Mouse (Mus musculus): Measurements from ENCODE around the gene Nectin2. TPM values are rescaled to one million over a fixed set of nuclear protein-coding genes. Genes with fewer than 3 reads are reported as not detected.

Nectin2 gene
- polyA plus RNA-seq, 1 experiment from 2014 or later: 131 TPM

DNA sequence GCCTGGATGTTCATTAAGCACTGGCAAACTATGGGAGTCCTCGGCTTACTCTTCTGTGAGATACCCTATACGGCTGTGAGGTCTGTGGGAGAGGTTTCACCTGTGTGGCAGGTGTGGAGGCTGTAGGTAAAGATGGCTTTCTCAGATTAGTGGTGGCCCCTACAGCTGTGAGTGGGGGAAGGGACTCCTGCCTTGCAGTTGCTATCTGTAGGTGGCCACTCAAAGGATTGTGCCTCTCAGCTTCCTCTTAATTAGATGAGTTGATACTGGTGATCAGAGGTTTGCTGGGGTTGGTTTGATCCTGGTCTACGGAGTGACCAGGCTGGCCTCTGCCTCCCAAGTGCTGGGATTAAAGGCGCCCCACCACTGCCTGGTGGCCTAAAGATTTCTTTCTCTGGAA is 45.8 kb downstream of the Nectin2 start:
- 82% methylated on average over 4 of the region's 4 CpGs for WGBS
- Histone ChIP-seq H3K9ac (ENCODE audit: low read length) (no peak overlapping the region), H3K4me3 (ENCODE audit: low read length) (no peak overlapping the region), H3K36me3 (ENCODE audit: control insufficient read depth, insufficient read depth, low read length) (peaks cover 19% of the 10 kb centered on the region), H3K27me3 (ENCODE audit: control insufficient read depth, insufficient read depth, low read depth, low read length) (no peaks in the 10 kb centered on the region), H3K27ac (ENCODE audit: low read length) (no peak overlapping the region), H3K4me2 (ENCODE audit: low read depth, low read length) (no peak overlapping the region), H3K4me1 (replicated peaks; ENCODE audit: control insufficient read depth, insufficient read depth, low read length) (peaks cover 4% of the 10 kb centered on the region), H3K9me3 (ENCODE audit: control insufficient read depth, low read length) (no peaks in the 10 kb centered on the region)
- no peak for ATAC-seq (ENCODE audit: low read depth)

DNA sequence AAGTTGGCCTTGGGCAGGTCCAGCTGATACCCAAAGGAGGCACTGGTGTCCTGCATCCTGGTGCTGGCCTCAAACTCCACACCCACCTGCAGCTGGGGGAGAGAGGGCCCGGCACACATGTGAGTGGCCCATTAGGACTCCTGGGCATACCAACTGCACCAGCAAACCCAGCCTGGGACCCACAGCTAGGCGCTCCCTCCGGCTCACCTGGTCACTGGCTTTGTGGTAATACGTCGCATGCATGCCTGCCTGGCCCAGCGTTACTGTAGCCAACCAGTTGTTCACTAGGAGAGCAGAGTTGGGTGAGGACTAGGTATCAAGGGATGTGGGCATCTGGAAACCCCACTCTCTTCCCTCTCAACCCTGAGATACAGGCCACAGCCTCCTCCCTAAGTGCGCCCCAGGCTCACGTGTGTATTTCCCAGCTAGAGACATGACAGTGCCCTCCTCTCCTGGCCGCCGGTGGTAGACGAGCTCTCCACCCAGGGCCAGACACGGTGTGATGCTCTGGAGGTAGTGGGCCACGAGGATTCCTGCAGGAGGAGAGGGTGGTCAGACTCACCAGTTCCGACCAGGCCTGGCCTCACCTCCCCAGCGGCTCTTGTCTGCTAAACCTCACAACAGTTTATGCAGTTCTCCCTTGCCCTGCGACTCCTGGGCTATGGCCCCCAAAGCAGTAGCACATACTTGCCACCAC is 47.3 kb downstream of the Nectin2 start:
- no peaks in the 10 kb centered on the region for H3K27me3 ChIP-seq (ENCODE audit: control insufficient read depth, insufficient read depth, low read depth, low read length)
- no peak overlapping the region for H3K4me2 ChIP-seq (ENCODE audit: low read depth, low read length)
- peaks cover 13% of the 10 kb centered on the region for H3K4me1 ChIP-seq (replicated peaks; ENCODE audit: control insufficient read depth, insufficient read depth, low read length)
- H3K27ac ChIP-seq (ENCODE audit: low read length): no peak overlapping the region
- no peak overlapping the region for H3K4me3 ChIP-seq (ENCODE audit: low read length)
- H3K9ac ChIP-seq (ENCODE audit: low read length): no peak overlapping the region
- ATAC-seq (ENCODE audit: low read depth): no peak
- no peaks in the 10 kb centered on the region for H3K9me3 ChIP-seq (ENCODE audit: control insufficient read depth, low read length)
- 87% methylated on average over 16 of the region's 16 CpGs for WGBS
- H3K36me3 ChIP-seq (ENCODE audit: control insufficient read depth, insufficient read depth, low read length): peaks cover 11% of the 10 kb centered on the region

DNA sequence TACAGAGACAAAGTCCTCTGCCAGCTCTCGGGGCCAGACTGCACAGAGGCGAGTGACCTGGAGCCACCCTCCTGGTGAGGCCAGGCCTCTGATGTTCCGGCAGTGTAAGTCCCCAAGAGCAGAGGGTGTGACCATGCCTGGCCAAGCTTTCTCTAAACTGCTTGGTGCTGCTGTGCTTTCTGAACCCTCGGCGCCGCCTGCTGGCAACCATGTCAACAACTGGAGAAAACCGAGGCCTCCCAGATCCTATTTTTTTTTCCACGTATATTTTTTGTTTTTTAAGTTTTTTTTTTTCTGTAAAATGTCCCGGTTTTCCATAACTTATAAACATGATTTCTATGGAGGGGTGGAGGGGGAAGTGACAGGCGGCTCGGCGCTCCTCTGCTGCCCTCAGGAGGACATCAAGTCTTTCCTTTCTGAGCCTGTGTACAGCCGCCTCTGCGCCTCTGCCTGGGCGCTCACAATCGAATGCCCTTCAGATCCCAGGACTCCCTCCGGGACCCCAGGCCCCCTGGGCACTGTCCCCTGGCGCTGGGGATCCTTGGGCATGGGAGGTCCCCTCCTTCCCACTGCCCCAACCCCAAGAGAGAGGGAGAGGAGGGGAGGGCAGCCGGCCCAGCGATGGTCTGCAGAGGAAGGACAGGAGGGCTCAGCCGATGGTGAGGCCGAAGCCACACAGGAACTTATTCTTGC is 49.1 kb downstream of the Nectin2 start:
- H3K9ac ChIP-seq (ENCODE audit: low read length): peak overlapping the region; percentile 49; the same call in 1 of the 2 replicates
- no peak overlapping the region for H3K4me2 ChIP-seq (ENCODE audit: low read depth, low read length)
- H3K36me3 ChIP-seq (ENCODE audit: control insufficient read depth, insufficient read depth, low read length): peaks cover 15% of the 10 kb centered on the region
- peaks cover 4% of the 10 kb centered on the region; the same call in 1 of the 2 replicates for H3K9me3 ChIP-seq (ENCODE audit: control insufficient read depth, low read length)
- ATAC-seq (ENCODE audit: low read depth): peak; percentile 70
- WGBS: 29% methylated on average over 22 of the region's 22 CpGs
- H3K27ac ChIP-seq (ENCODE audit: low read length): peak overlapping the region; percentile 37; the same call in 1 of the 2 replicates
- H3K27me3 ChIP-seq (ENCODE audit: control insufficient read depth, insufficient read depth, low read depth, low read length): no peaks in the 10 kb centered on the region
- no peak overlapping the region for H3K4me3 ChIP-seq (ENCODE audit: low read length)
- peaks cover 13% of the 10 kb centered on the region for H3K4me1 ChIP-seq (replicated peaks; ENCODE audit: control insufficient read depth, insufficient read depth, low read length)

DNA sequence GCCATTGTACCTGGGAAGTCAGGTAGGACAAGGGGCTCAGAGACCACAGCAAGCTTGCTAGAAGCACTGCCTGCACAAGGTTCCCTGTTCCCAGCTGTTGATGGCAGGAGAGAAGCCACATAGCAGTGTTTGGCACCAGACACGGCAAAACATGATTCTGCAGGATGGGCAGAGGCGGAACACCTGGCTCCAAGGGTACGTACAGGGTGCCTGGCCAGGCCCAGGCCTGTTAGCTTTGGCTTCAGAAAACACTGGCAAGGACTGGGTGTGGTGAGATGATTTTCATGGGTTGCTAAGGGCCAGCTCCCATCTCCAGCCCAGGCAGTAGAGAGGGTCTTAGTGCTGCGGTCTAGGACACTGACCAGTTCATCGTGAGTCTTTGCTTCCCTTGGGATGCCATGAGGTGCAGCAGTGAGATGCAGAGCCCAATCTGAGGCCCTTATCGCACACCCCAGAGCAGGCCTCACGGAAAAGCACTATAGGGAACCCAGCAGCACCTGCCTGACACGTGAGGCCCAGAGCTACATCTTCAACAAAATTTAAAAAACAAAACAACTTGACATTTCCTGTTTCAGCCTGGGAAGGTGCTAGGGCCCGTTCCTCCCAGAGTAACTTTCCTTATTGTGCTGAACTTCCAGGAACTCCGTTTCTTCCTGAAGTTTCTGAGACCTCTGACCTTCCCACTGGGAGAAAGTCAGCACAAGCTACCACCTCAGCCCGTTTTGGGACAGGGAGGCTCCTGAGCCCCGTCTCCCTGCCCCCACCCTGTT is 49.8 kb downstream of the Nectin2 start:
- Histone ChIP-seq H3K4me1 (replicated peaks; ENCODE audit: control insufficient read depth, insufficient read depth, low read length) (peaks cover 13% of the 10 kb centered on the region), H3K27ac (ENCODE audit: low read length) (peak overlapping the region; percentile 37; the same call in 1 of the 2 replicates), H3K27me3 (ENCODE audit: control insufficient read depth, insufficient read depth, low read depth, low read length) (no peaks in the 10 kb centered on the region), H3K4me3 (ENCODE audit: low read length) (no peak overlapping the region), H3K9me3 (ENCODE audit: control insufficient read depth, low read length) (peaks cover 4% of the 10 kb centered on the region; the same call in 1 of the 2 replicates), H3K36me3 (ENCODE audit: control insufficient read depth, insufficient read depth, low read length) (peaks cover 13% of the 10 kb centered on the region), H3K9ac (ENCODE audit: low read length) (peak overlapping the region; percentile 49; the same call in 1 of the 2 replicates), H3K4me2 (ENCODE audit: low read depth, low read length) (no peak overlapping the region)
- ATAC-seq (ENCODE audit: low read depth): no peak
- 53% methylated on average over 12 of the region's 12 CpGs for WGBS

DNA sequence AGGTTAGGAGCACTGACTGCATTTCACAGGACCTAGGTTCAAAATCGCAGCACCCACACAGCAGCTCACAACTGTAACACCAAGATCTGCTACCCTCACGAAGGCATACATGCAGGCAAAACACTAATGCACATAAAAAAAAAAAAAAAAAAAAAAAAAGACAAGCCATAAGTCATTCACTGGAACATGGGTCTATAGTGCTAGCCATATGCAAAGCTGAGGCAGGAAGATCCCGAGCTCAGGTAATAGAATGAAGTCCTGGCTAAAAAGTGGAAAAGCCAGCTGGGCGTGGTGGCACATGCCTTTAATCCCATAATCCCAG is 50.5 kb downstream of the Nectin2 start:
- Histone ChIP-seq H3K4me2 (ENCODE audit: low read depth, low read length) (no peak overlapping the region), H3K27me3 (ENCODE audit: control insufficient read depth, insufficient read depth, low read depth, low read length) (no peaks in the 10 kb centered on the region), H3K9ac (ENCODE audit: low read length) (no peak overlapping the region), H3K27ac (ENCODE audit: low read length) (no peak overlapping the region), H3K4me3 (ENCODE audit: low read length) (no peak overlapping the region), H3K36me3 (ENCODE audit: control insufficient read depth, insufficient read depth, low read length) (peaks cover 12% of the 10 kb centered on the region), H3K9me3 (ENCODE audit: control insufficient read depth, low read length) (peaks cover 4% of the 10 kb centered on the region; the same call in 1 of the 2 replicates), H3K4me1 (replicated peaks; ENCODE audit: control insufficient read depth, insufficient read depth, low read length) (peaks cover 20% of the 10 kb centered on the region)
- no peak for ATAC-seq (ENCODE audit: low read depth)
- 79% methylated on average over 4 of the region's 4 CpGs for WGBS

DNA sequence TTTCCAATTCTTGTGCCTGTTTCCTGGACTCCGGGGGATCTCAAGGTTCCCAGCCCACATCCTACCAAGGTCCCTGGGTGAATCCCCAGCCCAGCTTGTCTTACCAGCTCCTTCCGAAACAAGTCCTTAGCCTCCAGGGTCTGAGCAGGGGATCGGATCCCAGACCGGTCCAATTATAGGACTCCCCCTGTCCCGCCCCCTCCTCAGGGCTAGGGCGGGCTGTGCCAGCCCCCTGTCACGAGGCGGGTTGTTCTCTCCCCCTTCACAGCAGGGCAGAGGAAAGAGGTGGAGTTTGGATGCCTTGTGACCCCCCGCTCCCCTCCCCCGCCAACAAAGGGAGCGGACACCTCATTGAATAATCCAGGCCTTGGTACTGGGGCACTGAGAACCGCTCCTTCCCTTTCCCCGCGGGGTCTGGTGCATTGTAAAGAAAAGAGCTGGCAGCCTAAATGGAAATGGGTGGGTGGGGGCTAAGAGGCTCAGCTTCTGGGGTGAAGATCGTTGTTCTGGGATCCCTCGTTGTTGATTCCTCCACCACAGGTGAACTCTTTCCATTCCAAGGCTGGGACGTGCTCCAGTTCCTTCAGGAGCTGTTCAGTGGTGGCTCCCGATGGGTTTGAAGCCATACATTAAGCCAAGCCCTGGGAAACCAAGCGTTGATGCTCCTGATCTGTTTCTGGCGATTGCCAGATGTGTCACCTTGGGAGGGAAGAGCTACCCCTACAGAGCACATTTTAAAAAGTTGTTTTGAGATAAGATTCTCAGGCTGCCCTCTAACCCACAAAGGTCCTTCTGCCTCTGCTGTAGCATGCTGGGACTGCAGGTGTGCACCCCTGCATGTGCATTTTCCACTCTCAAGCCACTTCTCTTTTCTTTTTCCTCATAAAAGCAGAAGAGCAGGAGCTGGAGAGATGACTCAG is 51.1 kb downstream of the Nectin2 start, which contains the start of gene Apoe:
Gene Apoe, minus strand, starts transcription at position 282 of the 920 bp plus-strand sequence.
- Histone ChIP-seq H3K4me1 (replicated peaks; ENCODE audit: control insufficient read depth, insufficient read depth, low read length) (peaks cover 20% of the 10 kb centered on the region), H3K4me2 (ENCODE audit: low read depth, low read length) (peak within 1 kb of the TSS; percentile 62), H3K27me3 (ENCODE audit: control insufficient read depth, insufficient read depth, low read depth, low read length) (no peaks in the 10 kb centered on the region), H3K27ac (ENCODE audit: low read length) (peak within 1 kb of the TSS; percentile 51), H3K9ac (ENCODE audit: low read length) (peak within 1 kb of the TSS; percentile 67), H3K4me3 (ENCODE audit: low read length) (peak within 1 kb of the TSS; percentile 46), H3K36me3 (ENCODE audit: control insufficient read depth, insufficient read depth, low read length) (peaks cover 10% of the 10 kb centered on the region), H3K9me3 (ENCODE audit: control insufficient read depth, low read length) (peaks cover 4% of the 10 kb centered on the region; the same call in 1 of the 2 replicates)
- WGBS: 4% methylated on average over 20 of the region's 20 CpGs
- peak; percentile 68 for ATAC-seq (ENCODE audit: low read depth)

DNA sequence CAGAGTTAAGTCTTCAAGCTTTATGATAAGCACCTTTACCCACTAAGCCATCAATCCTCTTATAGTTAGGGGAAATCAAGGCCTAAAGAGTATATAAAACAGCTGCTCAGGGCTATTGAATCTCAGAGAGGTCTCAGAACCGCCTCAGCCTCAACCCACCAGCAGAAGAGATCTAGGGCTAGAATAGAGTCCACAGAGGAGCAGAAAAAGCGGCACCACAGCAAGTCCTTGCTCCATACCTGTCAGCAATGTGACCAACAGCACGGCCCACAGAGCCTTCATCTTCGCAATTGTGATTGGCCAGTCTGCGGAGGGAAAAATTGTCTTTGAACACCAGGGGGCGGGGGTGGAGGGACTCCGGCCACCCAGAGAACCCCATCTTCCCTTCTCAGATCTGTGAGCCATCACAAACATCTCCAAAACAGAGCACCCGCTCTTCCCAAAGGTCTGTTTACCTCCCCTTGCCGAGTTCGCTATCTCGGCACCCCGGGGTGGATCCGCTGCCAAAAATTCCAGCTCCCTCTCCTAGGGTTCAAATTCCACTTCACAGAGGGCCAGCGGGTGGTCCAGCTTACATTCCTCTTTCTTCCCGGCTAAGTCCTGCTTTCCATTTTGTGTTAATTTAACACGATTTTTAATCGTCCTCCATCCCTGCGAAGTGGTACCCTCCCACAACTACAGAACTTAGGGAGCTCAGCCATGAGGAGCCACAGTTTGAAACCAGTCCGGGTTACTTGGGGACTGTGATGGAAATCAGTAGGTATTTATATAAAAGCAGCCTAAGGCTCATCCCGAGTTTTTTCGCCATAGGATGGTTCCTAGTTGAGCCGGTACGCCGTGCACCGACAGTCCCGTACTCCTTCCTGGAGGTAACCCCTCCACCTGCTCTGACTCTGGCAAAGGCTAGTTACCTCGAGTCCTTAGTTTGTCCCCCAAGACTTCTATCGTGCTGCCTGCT is 52.1 kb downstream of the Nectin2 start:
- Histone ChIP-seq H3K4me1 (replicated peaks; ENCODE audit: control insufficient read depth, insufficient read depth, low read length) (peaks cover 27% of the 10 kb centered on the region), H3K36me3 (ENCODE audit: control insufficient read depth, insufficient read depth, low read length) (peaks cover 10% of the 10 kb centered on the region), H3K4me3 (ENCODE audit: low read length) (peak overlapping the region; percentile 46), H3K9me3 (ENCODE audit: control insufficient read depth, low read length) (peaks cover 4% of the 10 kb centered on the region; the same call in 1 of the 2 replicates), H3K27me3 (ENCODE audit: control insufficient read depth, insufficient read depth, low read depth, low read length) (no peaks in the 10 kb centered on the region), H3K4me2 (ENCODE audit: low read depth, low read length) (peak overlapping the region; percentile 62), H3K27ac (ENCODE audit: low read length) (peak overlapping the region; percentile 51), H3K9ac (ENCODE audit: low read length) (peak overlapping the region; percentile 67)
- 3% methylated on average over 28 of the region's 28 CpGs for WGBS
- 0 out of 2 replicates have a peak, but pooled peaks have one; percentile 1 for ATAC-seq (ENCODE audit: low read depth)
